Mouse (Mus musculus) liver, embryonic 11.5 days (tissue): ENCODE data around the gene Ugcg. TPM values are rescaled to one million over a fixed set of nuclear protein-coding genes. Genes with fewer than 3 reads are reported as not detected.

Experiments
- ATAC-seq: fragments of 200-750 bp; cut with Nextera tagmentation; replicated peaks from 2 replicates; pipeline ENCODE4 v1.8.0; 2017; ENCODE audit warnings: moderate number of reproducible peaks, mild to moderate bottlenecking, moderate TSS enrichment, moderate library complexity; ENCODE audit not compliant: low FRiP score
- DNase-seq: peaks from one replicate; pipeline ENCODE4 v3.0.0-alpha.2; 2017; ENCODE audit warnings: low spot score
- H3K27ac ChIP-seq: fragments of 300-500 bp; sonication (generic); 2 replicates; pipeline ENCODE4 v1.5.1; 2014; ENCODE audit warnings: mild to moderate bottlenecking, low read depth, low read length, control low read depth
- H3K27me3 ChIP-seq: fragments of 300-500 bp; sonication (generic); replicated peaks from 2 replicates; pipeline ENCODE4 v1.6.1; 2014; ENCODE audit warnings: low read length, mixed read lengths; ENCODE audit not compliant: control insufficient read depth, insufficient read depth
- H3K36me3 ChIP-seq: fragments of 300-500 bp; sonication (generic); 2 replicates; pipeline ENCODE4 v1.6.1; 2014; ENCODE audit warnings: mild to moderate bottlenecking, low read length, moderate library complexity, mixed read lengths; ENCODE audit not compliant: control insufficient read depth, insufficient read depth
- H3K4me1 ChIP-seq: fragments of 300-500 bp; sonication (generic); replicated peaks from 2 replicates; pipeline ENCODE4 v1.6.1; 2014; ENCODE audit warnings: low read length, mixed read lengths; ENCODE audit not compliant: control insufficient read depth, insufficient read depth
- H3K4me2 ChIP-seq: fragments of 300-500 bp; sonication (generic); 2 replicates; pipeline ENCODE4 v1.6.1; 2014; ENCODE audit warnings: mild to moderate bottlenecking, control low read depth, moderate library complexity
- H3K4me3 ChIP-seq: fragments of 300-500 bp; sonication (generic); 2 replicates; pipeline ENCODE4 v1.5.1; 2014; ENCODE audit warnings: low read depth, low read length, control low read depth
- H3K9ac ChIP-seq: fragments of 300-500 bp; sonication (generic); 2 replicates; pipeline ENCODE4 v1.6.1; 2014; ENCODE audit warnings: low read depth, low read length, control low read depth
- H3K9me3 ChIP-seq: fragments of 300-500 bp; sonication (generic); 2 replicates; pipeline ENCODE4 v1.6.1; 2016; ENCODE audit warnings: low read length, inconsistent platforms, mixed read lengths; ENCODE audit not compliant: control insufficient read depth
- WGBS: fragments of 180-500 bp; shearing (Covaris S2); extraction: QIAGEN DNeasy Blood & Tissue Kit; methylation state at CpG from one replicate; pipeline ENCODE4 v1.1.7; 2014; 5-methylcytosine and 5-hydroxymethylcytosine counted together
- polyA plus RNA-seq: library from polyadenylated mRNA; unstranded; fragments of >200 nt; fragmentation: Nextera tagmentation; extraction: Ambion mirVana; gene quantifications from 2 replicates; pipeline ENCODE4 v1.2.1, GENCODE M21; 2014

The Ugcg gene
- polyA plus RNA-seq, 1 experiment from 2014 or later, result 26.1 TPM

DNA sequence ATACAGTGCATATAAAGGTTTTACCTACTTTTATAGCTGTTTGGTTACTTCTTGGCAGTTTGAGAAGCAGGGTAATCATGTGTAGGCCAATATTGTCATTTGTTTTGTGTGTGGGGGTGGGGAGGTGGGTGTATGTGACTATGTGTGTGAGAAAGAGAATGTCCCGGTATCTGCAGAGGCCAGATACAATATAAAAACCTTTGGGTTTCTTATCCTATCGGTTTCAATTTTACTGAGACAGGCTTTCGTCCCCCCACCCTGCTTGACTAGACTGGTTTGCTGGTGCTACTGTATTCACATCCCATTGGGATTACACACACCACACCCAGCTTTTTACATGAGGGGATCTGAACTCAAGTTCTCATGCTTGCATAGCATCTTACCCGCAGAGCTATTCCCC, 17.5 kb downstream of the Ugcg start:
- Histone ChIP-seq H3K9me3 (no peaks in the 10 kb centered on the region), H3K4me3 (no peak overlapping the region), H3K4me1 (peaks cover 62% of the 10 kb centered on the region), H3K27me3 (no peaks in the 10 kb centered on the region), H3K9ac (peak overlapping the region; percentile 7; the same call in 1 of the 2 replicates), H3K36me3 (peaks cover 11% of the 10 kb centered on the region), H3K27ac (no peak overlapping the region; the same call in 1 of the 2 replicates), H3K4me2 (peak overlapping the region; percentile 40)
- DNase-seq (no peak), ATAC-seq (peak; percentile 74)
- WGBS, result 50% methylated on average over 4 of the region's 4 CpGs

- Histone ChIP-seq H3K9ac (no peak overlapping the region), H3K4me1 (peaks cover 53% of the 10 kb centered on the region), H3K27ac (no peak overlapping the region), H3K9me3 (no peaks in the 10 kb centered on the region), H3K36me3 (peaks cover 11% of the 10 kb centered on the region), H3K27me3 (no peaks in the 10 kb centered on the region), H3K4me3 (no peak overlapping the region), H3K4me2 (no peak overlapping the region)
- WGBS, result 89% methylated on average over 4 of the region's 4 CpGs
- ATAC-seq (no peak), DNase-seq (no peak)
These were observed 19.6 kb downstream of the Ugcg start for GRCm38 (mm10) chr4:59208607-59209006.

DNA sequence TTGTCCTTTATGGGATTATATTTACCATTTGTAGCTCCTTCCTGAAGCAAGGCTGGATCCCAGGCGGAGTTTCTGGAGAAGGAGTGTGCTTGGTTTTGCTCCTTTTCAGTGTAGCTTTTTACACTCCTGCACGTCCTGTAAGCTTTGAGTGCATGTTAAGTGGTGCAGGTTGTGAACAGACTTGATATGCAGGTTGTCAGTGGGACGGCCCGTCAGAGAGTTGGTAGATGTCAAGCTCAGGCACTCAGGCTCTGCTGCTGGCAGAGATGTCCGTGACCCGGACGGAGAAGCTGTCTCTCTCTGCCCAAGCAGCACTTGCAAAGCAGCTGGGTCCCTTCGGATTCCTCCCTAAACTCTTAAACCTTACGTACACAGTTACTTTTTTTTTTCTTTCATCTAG, 22.1 kb downstream of the Ugcg start:
- H3K4me2 ChIP-seq, result no peak overlapping the region
- no peaks in the 10 kb centered on the region for H3K9me3 ChIP-seq
- no peak overlapping the region for H3K27ac ChIP-seq
- 94% methylated on average over 9 of the region's 9 CpGs for WGBS
- DNase-seq (no peak), ATAC-seq (no peak)
- peaks cover 21% of the 10 kb centered on the region for H3K36me3 ChIP-seq
- peaks cover 46% of the 10 kb centered on the region for H3K4me1 ChIP-seq
- H3K27me3 ChIP-seq, result no peaks in the 10 kb centered on the region
- no peak overlapping the region for H3K9ac ChIP-seq
- no peak overlapping the region for H3K4me3 ChIP-seq

GRCm38 (mm10) chr4:59213833-59214232, 24.8 kb downstream of the Ugcg start:
- Histone ChIP-seq H3K4me2 (no peak overlapping the region), H3K9ac (no peak overlapping the region), H3K27ac (peak overlapping the region; percentile 32), H3K9me3 (no peaks in the 10 kb centered on the region), H3K4me1 (peaks cover 29% of the 10 kb centered on the region), H3K27me3 (no peaks in the 10 kb centered on the region), H3K4me3 (no peak overlapping the region), H3K36me3 (peaks cover 24% of the 10 kb centered on the region)
- WGBS, result 76% methylated on average over 4 of the region's 4 CpGs
- no peak for ATAC-seq
- DNase-seq, result no peak

GRCm38 (mm10) chr4:59214695-59215094, 25.6 kb downstream of the Ugcg start:
- ATAC-seq, result no peak
- DNase-seq, result no peak
- Histone ChIP-seq H3K27me3 (no peaks in the 10 kb centered on the region), H3K4me3 (no peak overlapping the region), H3K36me3 (peaks cover 30% of the 10 kb centered on the region), H3K4me1 (peaks cover 27% of the 10 kb centered on the region), H3K27ac (peak overlapping the region; percentile 25; the same call in 1 of the 2 replicates), H3K9ac (no peak overlapping the region), H3K9me3 (no peaks in the 10 kb centered on the region), H3K4me2 (no peak overlapping the region)
- 70% methylated on average over 5 of the region's 5 CpGs for WGBS

- Histone ChIP-seq H3K27ac (peak overlapping the region; percentile 33; the same call in 1 of the 2 replicates), H3K9ac (no peak overlapping the region), H3K27me3 (no peaks in the 10 kb centered on the region), H3K9me3 (no peaks in the 10 kb centered on the region), H3K4me2 (no peak overlapping the region), H3K36me3 (peaks cover 29% of the 10 kb centered on the region), H3K4me1 (peaks cover 20% of the 10 kb centered on the region), H3K4me3 (no peak overlapping the region)
- ATAC-seq, result peak; percentile 85
- DNase-seq, result no peak
- WGBS, result 42% methylated on average over 3 of the region's 3 CpGs
These were observed 26.5 kb downstream of the Ugcg start for GRCm38 (mm10) chr4:59215585-59215984.

- WGBS, result 95% methylated on average over 7 of the region's 7 CpGs
These were observed 28.0 kb downstream of the Ugcg start for GRCm38 (mm10) chr4:59217101-59217500.

GRCm38 (mm10) chr4:59218154-59218553, 29.1 kb downstream of the Ugcg start:
- Histone ChIP-seq H3K36me3 (peaks cover 33% of the 10 kb centered on the region), H3K4me1 (peaks cover 15% of the 10 kb centered on the region), H3K4me2 (no peak overlapping the region), H3K9me3 (no peaks in the 10 kb centered on the region), H3K4me3 (no peak overlapping the region), H3K9ac (no peak overlapping the region), H3K27me3 (no peaks in the 10 kb centered on the region), H3K27ac (no peak overlapping the region)
- ATAC-seq (no peak), DNase-seq (no peak)
- 88% methylated on average over 7 of the region's 7 CpGs for whole genome bisulfite sequencing

More at GRCm38 (mm10) chr4:59217101-59217500, 28.0 kb downstream of the Ugcg start:
- Histone ChIP-seq H3K4me3 (no peak overlapping the region), H3K4me2 (no peak overlapping the region), H3K27ac (no peak overlapping the region), H3K4me1 (peaks cover 20% of the 10 kb centered on the region), H3K9ac (no peak overlapping the region), H3K27me3 (no peaks in the 10 kb centered on the region), H3K36me3 (peaks cover 33% of the 10 kb centered on the region), H3K9me3 (no peaks in the 10 kb centered on the region)
- DNase-seq (no peak), ATAC-seq (no peak)

DNA sequence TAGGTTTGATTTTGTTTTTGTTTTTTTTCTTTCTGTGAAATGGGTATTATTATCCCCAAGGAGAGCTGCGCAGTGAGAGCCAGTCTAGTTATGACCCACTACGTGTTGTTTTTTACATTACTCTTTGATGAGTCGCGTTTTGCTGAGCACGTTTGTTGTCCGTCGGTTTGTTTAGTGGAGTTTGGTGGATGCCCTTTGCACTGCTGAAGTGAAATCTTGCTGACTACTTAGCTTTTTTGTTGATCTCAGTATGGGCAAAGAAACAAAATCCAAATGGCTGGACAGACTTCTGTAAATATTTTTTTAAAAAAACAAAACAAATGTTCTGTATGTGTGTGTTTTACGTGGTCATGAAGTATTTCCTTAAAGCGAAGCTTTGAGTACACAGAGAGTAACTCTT, 33.2 kb downstream of the Ugcg start:
- H3K4me1 ChIP-seq, result no peaks in the 10 kb centered on the region
- WGBS, result 91% methylated on average over 9 of the region's 9 CpGs
- H3K9ac ChIP-seq, result no peak overlapping the region
- ATAC-seq, result no peak
- no peak overlapping the region for H3K4me3 ChIP-seq
- H3K27ac ChIP-seq, result no peak overlapping the region
- peaks cover 23% of the 10 kb centered on the region for H3K36me3 ChIP-seq
- no peaks in the 10 kb centered on the region for H3K9me3 ChIP-seq
- H3K4me2 ChIP-seq, result no peak overlapping the region
- no peaks in the 10 kb centered on the region for H3K27me3 ChIP-seq
- DNase-seq, result no peak
